Mouse (Mus musculus) inflammation-experienced regulatory T-cells, adult 6 months (primary cell): ENCODE measurements around the gene Depdc5. TPM values are rescaled to one million over a fixed set of nuclear protein-coding genes. Genes with fewer than 3 reads are reported as not detected.
"Not testable (repeated sequence)": the region's sequence is repeated elsewhere in the genome, so short reads cannot be mapped to it uniquely, and the experiment has no call there.

Experiments used
- ATAC-seq: one replicate; pipeline ENCODE4 v1.8.0; 2017
- polyA plus RNA-seq, 3 experiments: library from polyadenylated mRNA; unstranded; fragments of 100-300 nt; shearing (Covaris generic); gene quantifications; one replicate each; pipeline ENCODE4 v1.2.1; 2017

Gene Depdc5
- polyA plus RNA-seq, 3 experiments from 2014 or later, result 20.6 to 23.8 (median 20.7) TPM

GRCm38 (mm10) chr5:32914071-32914470, 50.6 kb downstream of the Depdc5 start:
- ATAC-seq, result no peak

- not testable (repeated sequence) for ATAC-seq
Measured at GRCm38 (mm10) chr5:32919281-32919680, 55.8 kb downstream of the Depdc5 start.

GRCm38 (mm10) chr5:32922906-32923305, 59.4 kb downstream of the Depdc5 start:
- ATAC-seq, result no peak

GRCm38 (mm10) chr5:32930761-32931160, 67.3 kb downstream of the Depdc5 start:
- ATAC-seq, result peak; percentile 79

- no peak for ATAC-seq
Measured at GRCm38 (mm10) chr5:32934654-32935053, 71.2 kb downstream of the Depdc5 start.

- no peak for ATAC-seq
Measured at GRCm38 (mm10) chr5:32940586-32940985, 77.1 kb downstream of the Depdc5 start.

GRCm38 (mm10) chr5:32941209-32941924, 77.9 kb downstream of the Depdc5 start:
- no peak for ATAC-seq

GRCm38 (mm10) chr5:32950077-32950476, 86.6 kb downstream of the Depdc5 start:
- ATAC-seq, result no peak

- no peak for ATAC-seq
Measured at GRCm38 (mm10) chr5:32950702-32951274, 87.3 kb downstream of the Depdc5 start.

- no peak for ATAC-seq
Measured at GRCm38 (mm10) chr5:32955716-32956115, 92.2 kb downstream of the Depdc5 start.

- ATAC-seq, result no peak
Measured at GRCm38 (mm10) chr5:32961616-32962015, 98.1 kb downstream of the Depdc5 start.

- ATAC-seq, result no peak
Measured at GRCm38 (mm10) chr5:32962581-32962980, 99.1 kb downstream of the Depdc5 start.

GRCm38 (mm10) chr5:32976541-32976940, 113.0 kb downstream of the Depdc5 start:
- ATAC-seq, result no peak

GRCm38 (mm10) chr5:32977179-32977578, 113.7 kb downstream of the Depdc5 start:
- ATAC-seq, result no peak

GRCm38 (mm10) chr5:32985379-32985778, 121.9 kb downstream of the Depdc5 start:
- ATAC-seq, result no peak

GRCm38 (mm10) chr5:32987873-32988272, 124.4 kb downstream of the Depdc5 start:
- no peak for ATAC-seq

GRCm38 (mm10) chr5:32989959-32990640, 126.6 kb downstream of the Depdc5 start:
- ATAC-seq, result no peak

GRCm38 (mm10) chr5:32991152-32991551, 127.7 kb downstream of the Depdc5 start:
- no peak for ATAC-seq

GRCm38 (mm10) chr5:32994471-32994870, 131.0 kb downstream of the Depdc5 start:
- no peak for ATAC-seq

- ATAC-seq, result no peak
Measured at GRCm38 (mm10) chr5:32995756-32996155, 132.3 kb downstream of the Depdc5 start.

- no peak for ATAC-seq
Measured at GRCm38 (mm10) chr5:32996560-32996959, 133.1 kb downstream of the Depdc5 start.

GRCm38 (mm10) chr5:32997686-32998085, 134.2 kb downstream of the Depdc5 start:
- ATAC-seq, result no peak

GRCm38 (mm10) chr5:32998783-32999182, 135.3 kb downstream of the Depdc5 start:
- ATAC-seq, result no peak

GRCm38 (mm10) chr5:33001111-33001510, 137.6 kb downstream of the Depdc5 start:
- no peak for ATAC-seq
